Mouse (Mus musculus): ENCODE measurements around the gene Klhl8. TPM values are rescaled to one million over a fixed set of nuclear protein-coding genes. Genes with fewer than 3 reads are reported as not detected.

The Klhl8 gene
- total RNA-seq, 1 experiment = 12.0 TPM

DNA sequence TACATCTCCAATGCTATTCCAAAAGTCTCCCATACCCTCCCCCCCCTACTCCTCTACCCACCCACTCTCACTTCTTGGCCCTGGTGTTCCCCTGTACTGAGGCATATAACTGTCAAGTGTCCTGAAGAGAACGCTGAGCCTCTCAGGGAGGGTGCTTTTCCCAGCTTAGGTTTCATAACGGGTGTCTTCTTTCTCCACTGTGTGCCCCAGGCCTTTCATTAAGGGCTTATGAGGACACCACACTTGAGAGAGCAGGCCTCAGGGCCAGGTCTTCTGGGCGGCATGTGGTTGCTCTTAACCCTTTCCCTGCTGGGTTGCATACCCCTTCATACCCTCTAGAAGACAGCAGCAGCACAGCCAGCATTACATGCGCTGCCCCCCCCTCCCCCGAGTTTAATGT is 64.5 kb downstream of the Klhl8 start:
- in situ Hi-C loops (cut with MboI; ENCODE audit: low sequenced_read_pairs in 2 of 2, unreplicated experiment in 2 of 2) = loop anchor here in 1 of 2 experiments (25.0 kb wide), 1 partner anchor 484 kb away; no protein-coding TSS in a partner anchor
- H3K9ac ChIP-seq (ENCODE audit: insufficient read depth, low read depth, low read length, poor library complexity, severe bottlenecking) = no peak overlapping the region
- no peak for DNase-seq (ENCODE audit: low read depth, low spot score)
- peaks cover 59% of the 10 kb centered on the region for H3K36me3 ChIP-seq (ENCODE audit: control insufficient read depth, insufficient read depth, low read length, poor library complexity, severe bottlenecking)
- H3K4me1 ChIP-seq (ENCODE audit: control insufficient read depth in 2 of 2, insufficient read depth in 2 of 2, low read length in 2 of 2, poor library complexity in 1 of 2) = 0 out of 4 replicates have a peak, but pooled peaks cover 0 to 2% of the 10 kb centered on the region in 2 experiments
- H3K4me3 ChIP-seq (ENCODE audit: insufficient read depth in 1 of 2, low read depth in 1 of 2, low read length in 2 of 2, poor library complexity in 1 of 2, severe bottlenecking in 1 of 2) = no peak overlapping the region
- no peaks in the 10 kb centered on the region for H3K9me3 ChIP-seq (ENCODE audit: control insufficient read depth, insufficient read depth, low read depth, low read length)
- H3K27ac ChIP-seq (ENCODE audit: insufficient read depth, low read depth, low read length, poor library complexity, severe bottlenecking) = no peak overlapping the region
- no peak for TF ChIP-seq CHD2 (IDR thresholded peaks at IDR 0.05; ENCODE audit: low read depth, low read length)
- no peak for TF ChIP-seq ZNF384 (IDR thresholded peaks at IDR 0.05; ENCODE audit: low read depth, low read length)
- TF ChIP-seq ZC3H11A (IDR thresholded peaks at IDR 0.05; ENCODE audit: borderline replicate concordance, low read depth, low read length) = no peak
- no peak for TF ChIP-seq MAFK (IDR thresholded peaks at IDR 0.05; ENCODE audit: insufficient read depth, low read depth, low read length)
- no peak for TF ChIP-seq HCFC1 (IDR thresholded peaks at IDR 0.05; ENCODE audit: borderline replicate concordance, insufficient read depth, low read length)

- Histone ChIP-seq H3K27ac (ENCODE audit: insufficient read depth, low read depth, low read length, poor library complexity, severe bottlenecking) (no peak overlapping the region), H3K9ac (ENCODE audit: insufficient read depth, low read depth, low read length, poor library complexity, severe bottlenecking) (no peak overlapping the region), H3K4me1 (ENCODE audit: control insufficient read depth in 2 of 2, insufficient read depth in 2 of 2, low read length in 2 of 2, poor library complexity in 1 of 2) (0 out of 4 replicates have a peak, but pooled peaks cover 0 to 2% of the 10 kb centered on the region in 2 experiments), H3K36me3 (ENCODE audit: control insufficient read depth, insufficient read depth, low read length, poor library complexity, severe bottlenecking) (peaks cover 55% of the 10 kb centered on the region), H3K9me3 (ENCODE audit: control insufficient read depth, insufficient read depth, low read depth, low read length) (no peaks in the 10 kb centered on the region), H3K4me3 (ENCODE audit: insufficient read depth in 1 of 2, low read depth in 1 of 2, low read length in 2 of 2, poor library complexity in 1 of 2, severe bottlenecking in 1 of 2) (no peak overlapping the region)
- DNase-seq (ENCODE audit: low read depth, low spot score) = no peak
- TF ChIP-seq ZNF384 (IDR thresholded peaks at IDR 0.05; ENCODE audit: low read depth, low read length) (no peak), MAFK (IDR thresholded peaks at IDR 0.05; ENCODE audit: insufficient read depth, low read depth, low read length) (no peak), CHD2 (IDR thresholded peaks at IDR 0.05; ENCODE audit: low read depth, low read length) (no peak), ZC3H11A (IDR thresholded peaks at IDR 0.05; ENCODE audit: borderline replicate concordance, low read depth, low read length) (no peak), HCFC1 (IDR thresholded peaks at IDR 0.05; ENCODE audit: borderline replicate concordance, insufficient read depth, low read length) (no peak)
- in situ Hi-C loops (cut with MboI; ENCODE audit: low sequenced_read_pairs in 2 of 2, unreplicated experiment in 2 of 2) = loop anchor here in 1 of 2 experiments (25.0 kb wide), 1 partner anchor 484 kb away; no protein-coding TSS in a partner anchor
These were observed 64.9 kb downstream of the Klhl8 start for GRCm38 (mm10) chr5:103846154-103846551.

DNA sequence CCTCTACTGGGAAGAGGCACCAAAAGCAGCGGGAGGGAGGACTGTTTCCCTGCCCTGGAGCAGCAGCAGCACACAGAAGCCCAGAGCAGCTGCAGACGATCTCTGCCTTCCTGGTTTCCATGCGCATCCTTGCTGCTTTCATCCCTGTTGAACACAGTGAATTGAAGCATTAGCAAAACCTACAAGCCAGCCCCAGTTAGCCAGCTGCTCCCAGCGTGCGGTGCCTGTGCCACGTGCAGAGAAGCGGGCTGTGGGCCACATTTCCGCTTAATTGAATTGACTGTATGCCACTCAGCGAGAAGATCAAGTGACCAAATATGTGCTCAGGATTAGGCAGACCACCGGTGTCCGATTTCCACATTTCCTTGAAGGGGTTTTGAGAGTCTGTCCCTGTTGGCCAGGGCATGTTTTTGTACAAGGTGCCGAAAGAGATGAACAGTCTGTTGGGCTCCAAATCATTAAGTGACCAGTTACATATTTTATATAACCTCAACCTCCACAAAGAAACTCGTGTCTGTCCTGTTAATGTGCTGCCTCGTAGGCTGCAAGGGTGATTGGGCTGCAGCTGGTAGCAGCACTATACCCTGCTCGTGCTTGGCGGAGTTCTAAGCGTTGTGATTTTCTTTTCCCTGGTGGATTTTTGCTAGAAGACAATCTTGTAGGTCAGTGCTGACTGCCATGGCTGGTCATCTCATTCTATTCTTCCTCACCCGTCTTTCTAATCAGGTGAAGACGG is 65.5 kb downstream of the Klhl8 start:
- 0 out of 4 replicates have a peak, but pooled peaks cover 0 to 2% of the 10 kb centered on the region in 2 experiments for H3K4me1 ChIP-seq (ENCODE audit: control insufficient read depth in 2 of 2, insufficient read depth in 2 of 2, low read length in 2 of 2, poor library complexity in 1 of 2)
- no peak overlapping the region for H3K27ac ChIP-seq (ENCODE audit: insufficient read depth, low read depth, low read length, poor library complexity, severe bottlenecking)
- H3K9me3 ChIP-seq (ENCODE audit: control insufficient read depth, insufficient read depth, low read depth, low read length) = no peaks in the 10 kb centered on the region
- no peak overlapping the region for H3K4me3 ChIP-seq (ENCODE audit: insufficient read depth in 1 of 2, low read depth in 1 of 2, low read length in 2 of 2, poor library complexity in 1 of 2, severe bottlenecking in 1 of 2)
- DNase-seq (ENCODE audit: low read depth, low spot score) = no peak
- H3K9ac ChIP-seq (ENCODE audit: insufficient read depth, low read depth, low read length, poor library complexity, severe bottlenecking) = no peak overlapping the region
- in situ Hi-C loops (cut with MboI; ENCODE audit: low sequenced_read_pairs in 2 of 2, unreplicated experiment in 2 of 2) = loop anchor here in 1 of 2 experiments (25.0 kb wide), 1 partner anchor 483 kb away; no protein-coding TSS in a partner anchor
- H3K36me3 ChIP-seq (ENCODE audit: control insufficient read depth, insufficient read depth, low read length, poor library complexity, severe bottlenecking) = peaks cover 56% of the 10 kb centered on the region
- TF ChIP-seq ZC3H11A (IDR thresholded peaks at IDR 0.05; ENCODE audit: borderline replicate concordance, low read depth, low read length) = no peak

GRCm38 (mm10) chr5:103843938-103844337 is 67.1 kb downstream of the Klhl8 start:
- H3K27ac ChIP-seq (ENCODE audit: insufficient read depth, low read depth, low read length, poor library complexity, severe bottlenecking) = no peak overlapping the region
- no peak overlapping the region for H3K4me3 ChIP-seq (ENCODE audit: insufficient read depth in 1 of 2, low read depth in 1 of 2, low read length in 2 of 2, poor library complexity in 1 of 2, severe bottlenecking in 1 of 2)
- H3K9ac ChIP-seq (ENCODE audit: insufficient read depth, low read depth, low read length, poor library complexity, severe bottlenecking) = no peak overlapping the region
- DNase-seq (ENCODE audit: low read depth, low spot score) = peak; percentile 41
- H3K4me1 ChIP-seq (ENCODE audit: control insufficient read depth in 2 of 2, insufficient read depth in 2 of 2, low read length in 2 of 2, poor library complexity in 1 of 2) = peaks cover 0 to 2% of the 10 kb centered on the region in 2 experiments; a peak in 2 of 4 replicates
- TF ChIP-seq CHD2 (IDR thresholded peaks at IDR 0.05; ENCODE audit: low read depth, low read length) = no peak
- no peak for TF ChIP-seq ZC3H11A (IDR thresholded peaks at IDR 0.05; ENCODE audit: borderline replicate concordance, low read depth, low read length)
- in situ Hi-C loops (cut with MboI; ENCODE audit: low sequenced_read_pairs in 2 of 2, unreplicated experiment in 2 of 2) = loop anchor here in 1 of 2 experiments (25.0 kb wide), 1 partner anchor 482 kb away; no protein-coding TSS in a partner anchor
- peaks cover 46% of the 10 kb centered on the region for H3K36me3 ChIP-seq (ENCODE audit: control insufficient read depth, insufficient read depth, low read length, poor library complexity, severe bottlenecking)
- H3K9me3 ChIP-seq (ENCODE audit: control insufficient read depth, insufficient read depth, low read depth, low read length) = no peaks in the 10 kb centered on the region

Measured in ES-E14 (cell line).